Mouse (Mus musculus) spleen, postnatal 14 days (tissue): ENCODE data around the gene Fas.

Experiments used
- DNase-seq, 2 experiments: peaks; one replicate each; pipeline ENCODE4 v3.0.0; 2021 to 2022; ENCODE audit warnings: low spot score in 2 of 2

Fas gene

DNA sequence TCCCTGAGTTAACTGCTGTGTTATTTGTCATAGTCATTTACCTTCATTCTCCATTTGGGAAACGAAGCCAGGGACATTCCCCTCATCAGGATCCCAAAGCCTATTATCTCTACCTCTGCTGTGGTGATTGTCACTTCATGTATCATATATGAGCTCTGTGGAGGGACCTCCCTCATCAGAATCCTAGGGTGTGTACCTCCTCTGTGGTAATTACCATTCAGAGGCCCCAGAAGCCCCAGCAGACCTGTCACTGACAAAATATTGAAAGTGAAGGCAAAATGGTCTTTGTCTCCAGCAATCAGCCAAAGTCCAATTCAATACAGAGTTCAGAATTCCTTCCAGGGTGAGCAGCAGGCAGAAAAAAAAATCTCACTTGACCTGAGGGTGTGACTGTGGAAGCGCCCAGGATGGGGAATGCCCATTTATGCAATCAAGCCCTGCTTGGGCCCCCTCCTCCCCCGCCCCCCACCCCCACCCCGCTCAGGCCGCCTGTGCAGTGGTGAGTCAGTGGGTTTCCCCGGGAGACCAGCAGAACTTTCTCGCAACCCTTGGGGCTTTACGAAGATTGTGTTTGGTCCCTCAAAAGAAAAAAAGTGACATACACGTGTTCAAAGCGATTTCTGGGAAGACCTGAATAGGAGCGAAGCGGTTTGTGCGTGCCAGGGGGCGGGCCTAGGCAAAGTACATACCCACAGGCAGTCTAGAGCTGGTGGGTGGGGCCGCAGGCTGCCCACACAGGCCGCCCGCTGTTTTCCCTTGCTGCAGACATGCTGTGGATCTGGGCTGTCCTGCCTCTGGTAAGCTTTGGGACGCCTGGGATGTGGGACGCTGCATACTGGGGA, at the start of gene Fas:
Fas (plus strand) TSS at position 719 of the 842 bp plus-strand sequence.
- peak; percentile 31 to 40 for DNase-seq

DNA sequence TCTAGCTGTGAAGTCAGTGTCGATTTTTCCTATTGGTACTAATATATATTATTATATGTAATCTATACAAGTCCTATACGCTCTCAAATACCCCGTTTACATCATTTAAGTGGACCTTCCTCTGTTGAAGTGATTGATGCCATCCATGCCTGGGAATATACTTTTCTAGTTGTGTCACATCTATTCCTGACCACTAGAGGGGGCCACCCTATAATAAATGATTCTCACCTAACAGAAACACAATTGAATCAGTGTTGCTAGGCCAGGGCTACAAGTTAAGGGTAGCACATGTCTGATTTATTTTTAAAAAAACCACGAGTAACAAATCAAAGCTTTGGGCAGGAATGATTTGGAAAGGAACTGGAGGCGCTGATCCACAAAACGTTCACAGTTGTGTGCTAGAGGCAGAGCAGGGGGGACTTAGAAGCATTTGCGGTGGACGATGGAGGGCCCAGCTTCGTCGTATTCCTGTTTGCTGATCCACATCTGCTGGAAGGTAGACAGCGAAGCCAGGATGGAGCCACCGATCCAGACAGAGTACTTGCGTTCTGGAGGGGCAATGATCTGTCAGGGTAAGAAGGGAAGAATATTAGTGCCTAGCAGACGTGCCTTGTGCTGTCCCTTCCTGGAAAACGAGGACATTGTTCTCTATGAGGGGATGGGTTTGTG, 49.1 kb upstream of the Fas start:
- DNase-seq = no peak

DNA sequence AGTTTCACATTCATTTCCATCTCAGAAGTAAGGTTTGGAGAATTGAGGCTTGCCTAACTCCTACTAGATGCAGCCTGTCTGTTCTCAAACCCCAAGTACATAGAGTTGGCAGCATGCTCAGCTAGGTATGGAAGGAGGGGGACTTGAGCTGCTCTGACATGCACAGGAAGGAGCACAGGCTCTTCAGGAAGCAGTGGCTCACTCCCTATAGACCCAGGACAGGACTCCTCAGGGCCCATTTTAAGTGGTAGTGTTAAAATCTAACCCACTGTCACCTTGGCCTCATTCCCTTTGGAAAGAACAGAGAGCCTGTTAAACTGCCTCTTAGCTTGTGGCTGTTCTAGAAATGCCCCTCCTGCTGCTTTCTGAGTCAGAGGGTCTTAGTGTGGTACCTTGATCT, 47.5 kb upstream of the Fas start:
- DNase-seq = no peak

DNA sequence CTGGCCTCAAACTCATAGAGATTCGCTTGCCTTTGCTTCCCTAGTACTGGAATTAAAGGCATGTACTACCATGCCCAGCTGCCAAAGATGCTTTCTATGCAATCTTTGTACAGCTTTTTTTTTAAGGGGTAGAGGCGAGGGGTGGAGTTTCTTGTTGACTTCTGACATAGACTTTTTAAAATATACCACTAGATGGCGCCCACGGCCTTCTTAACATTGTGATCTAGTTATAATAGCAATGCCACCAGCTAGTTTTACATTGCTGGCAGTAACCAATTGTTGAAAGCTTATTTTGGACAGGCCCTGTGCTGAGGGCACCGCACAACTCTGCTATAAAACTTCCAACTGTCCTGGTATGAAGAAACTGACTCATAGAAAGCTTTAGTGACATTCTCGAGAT, 46.4 kb upstream of the Fas start:
- DNase-seq = peak in 1 of 2 experiments; percentile 31

DNA sequence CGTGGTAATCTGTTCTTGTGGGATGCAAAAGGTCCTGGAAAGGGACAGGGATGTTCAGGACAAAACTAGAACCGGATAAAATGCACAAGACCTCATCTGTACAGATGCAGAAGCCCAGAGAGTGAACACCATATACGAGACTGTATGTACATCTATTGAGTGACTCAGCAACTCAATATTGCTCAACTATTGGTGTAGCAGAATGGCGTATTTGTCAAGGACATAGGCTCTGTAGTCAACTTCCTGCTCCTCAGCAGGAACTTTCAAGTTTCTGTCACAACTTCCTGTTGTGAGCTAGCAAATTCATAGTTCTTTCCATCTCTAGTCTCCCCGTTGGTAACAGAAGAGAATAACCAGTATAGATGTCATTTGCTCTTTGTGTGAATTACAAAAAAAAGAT, 41.9 kb upstream of the Fas start:
- no peak for DNase-seq

DNA sequence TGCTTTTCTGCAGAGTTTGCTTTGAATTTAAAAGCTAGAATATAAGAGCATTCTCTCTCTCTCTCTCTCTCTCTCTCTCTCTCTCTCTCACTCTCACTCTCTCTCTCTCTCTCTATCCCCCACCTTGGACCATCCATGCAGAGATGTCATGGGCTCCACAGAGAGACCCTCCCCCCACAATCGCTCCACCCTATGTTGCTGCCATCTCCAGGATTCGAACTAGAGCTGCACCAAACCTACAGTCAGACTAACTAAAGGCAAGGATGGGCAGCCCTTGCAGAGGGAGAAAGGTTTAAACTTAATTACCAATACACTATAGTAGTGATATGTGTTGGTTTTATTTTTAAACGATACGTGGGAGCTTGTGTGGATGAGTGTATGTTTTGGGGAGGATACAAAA, 39.8 kb upstream of the Fas start:
- DNase-seq = no peak

DNA sequence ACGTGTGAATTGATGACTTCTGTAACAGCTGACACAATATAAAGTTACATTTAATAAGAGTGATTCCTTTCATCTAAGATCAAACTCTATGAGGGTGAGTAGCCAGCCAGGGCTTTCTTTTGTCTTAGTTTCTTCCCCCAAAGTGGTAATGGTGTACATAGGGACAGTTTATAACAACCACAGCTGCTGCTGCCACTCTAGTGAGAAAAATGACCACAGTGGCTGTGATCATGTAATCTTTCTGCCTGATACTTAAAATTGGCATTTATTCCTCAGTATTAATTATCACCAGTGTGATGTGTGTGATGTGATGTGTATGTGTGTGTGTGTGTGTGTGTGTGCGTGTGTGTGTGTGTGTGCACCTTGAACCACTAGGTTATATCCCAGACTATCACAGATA, 38.6 kb upstream of the Fas start:
- no peak for DNase-seq

DNA sequence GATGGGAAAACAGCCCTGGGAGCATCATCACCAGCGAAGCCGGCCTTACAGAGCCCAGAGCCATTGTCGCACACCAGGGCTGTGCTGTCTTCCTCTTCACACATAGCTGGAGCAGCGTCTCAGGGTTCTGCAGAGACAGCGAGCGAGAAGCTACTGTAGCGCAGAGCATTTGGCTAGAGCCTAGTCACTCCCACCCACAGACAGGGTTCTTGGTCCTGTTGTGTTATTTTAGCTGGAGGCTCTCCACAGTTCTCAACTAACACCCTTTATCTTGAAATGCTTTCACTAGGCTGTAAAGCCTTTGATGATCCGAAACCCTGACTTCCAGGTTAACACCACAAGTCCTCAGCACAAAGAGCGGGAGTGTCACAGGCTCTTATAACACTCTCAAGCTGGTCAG, 38.0 kb upstream of the Fas start:
- no peak for DNase-seq

DNA sequence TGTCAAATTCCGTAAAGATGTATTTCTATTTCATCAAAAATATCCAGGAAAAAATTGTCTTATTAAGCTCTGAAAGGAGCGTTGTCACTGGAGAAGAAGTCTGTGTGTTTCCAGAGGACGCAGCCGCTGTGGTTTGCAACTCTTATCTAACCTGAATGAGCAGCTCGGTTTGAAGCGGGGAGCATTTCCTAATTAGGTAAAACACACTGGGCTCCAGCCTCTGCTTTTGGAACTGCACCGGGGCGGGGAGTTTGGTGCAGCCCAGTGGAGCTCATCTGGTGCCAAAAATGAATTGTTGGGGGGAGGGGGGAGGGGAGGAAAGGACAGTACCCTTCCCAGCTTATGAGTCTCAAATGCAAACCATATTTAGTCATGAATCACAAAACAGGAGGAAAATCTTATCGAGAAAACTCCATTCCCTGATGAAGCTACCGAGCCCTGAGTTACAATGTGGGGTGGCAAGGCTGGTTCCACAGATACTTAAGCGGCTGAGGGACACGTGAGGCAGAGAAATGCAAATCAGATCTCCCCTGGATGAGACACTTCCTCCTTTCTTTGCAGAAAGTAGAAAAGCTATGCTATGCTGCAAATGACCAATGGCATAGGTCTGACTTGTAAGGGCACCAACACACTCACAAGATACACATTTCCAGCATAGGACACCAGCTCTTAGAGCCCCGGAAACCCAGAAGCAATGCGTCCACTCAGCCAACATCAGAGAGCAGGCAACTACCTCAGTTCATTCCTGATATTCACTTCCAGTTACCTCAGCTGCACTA, 36.2 kb upstream of the Fas start:
- DNase-seq = peak in 1 of 2 experiments; percentile 16

DNA sequence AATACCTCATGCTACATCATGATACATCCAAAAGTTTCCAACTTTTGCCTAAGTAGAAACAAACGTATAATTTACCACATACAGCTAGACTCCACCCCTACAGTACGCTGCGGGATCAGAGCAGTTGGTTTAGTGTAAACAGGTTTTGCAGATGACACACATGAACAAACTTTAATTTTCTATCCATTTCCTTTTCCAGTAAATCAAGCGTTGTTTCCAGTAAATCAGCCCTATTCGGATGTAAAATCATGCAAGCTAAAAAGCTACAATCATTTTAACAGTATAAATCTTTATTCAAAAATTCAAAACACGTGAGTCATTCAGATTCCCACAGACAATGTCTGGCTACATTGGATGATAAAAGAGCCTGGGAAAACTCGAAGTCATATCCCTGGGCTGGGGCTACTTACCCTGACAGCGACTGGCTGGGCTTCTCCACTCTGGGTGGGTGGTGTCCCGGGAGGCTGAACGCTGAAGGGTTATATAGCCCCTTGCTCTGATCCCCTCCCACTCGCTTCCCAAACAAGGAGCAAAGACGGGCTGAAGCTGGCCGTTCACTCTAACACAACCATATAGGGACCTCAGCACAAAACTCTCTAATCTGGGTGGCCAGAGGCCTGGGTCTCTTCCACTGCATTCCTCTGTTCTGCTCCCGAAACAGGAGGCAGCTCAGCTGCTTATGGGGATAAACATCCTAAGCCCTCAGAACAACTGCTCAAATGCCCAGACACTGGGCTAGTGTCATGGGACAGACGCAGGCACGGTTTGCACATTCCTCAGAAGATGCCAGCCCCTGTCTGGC, 35.4 kb upstream of the Fas start, which contains the start of gene Acta2:
Acta2 (minus strand) TSS at position 711 of the 802 bp plus-strand sequence.
- DNase-seq = no peak

DNA sequence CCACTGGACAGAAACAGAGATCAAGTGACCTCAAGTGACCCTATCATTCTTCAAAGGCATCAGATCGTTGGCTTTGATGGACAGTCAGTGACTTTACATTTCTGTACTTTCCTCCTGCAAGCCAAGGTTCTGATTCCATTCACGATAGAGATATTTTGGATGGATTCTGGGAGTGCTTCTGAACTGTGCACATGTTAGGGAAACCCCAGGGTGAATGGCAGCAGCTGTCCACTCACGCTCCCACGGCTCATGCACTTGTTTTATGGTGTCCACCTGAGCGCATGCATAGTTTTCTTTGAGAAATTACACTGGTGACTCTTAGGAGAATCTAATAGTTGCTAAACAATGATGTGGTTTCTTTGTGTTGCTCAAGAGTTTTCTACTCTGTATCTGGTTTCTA, 34.3 kb upstream of the Fas start:
- DNase-seq = no peak

DNA sequence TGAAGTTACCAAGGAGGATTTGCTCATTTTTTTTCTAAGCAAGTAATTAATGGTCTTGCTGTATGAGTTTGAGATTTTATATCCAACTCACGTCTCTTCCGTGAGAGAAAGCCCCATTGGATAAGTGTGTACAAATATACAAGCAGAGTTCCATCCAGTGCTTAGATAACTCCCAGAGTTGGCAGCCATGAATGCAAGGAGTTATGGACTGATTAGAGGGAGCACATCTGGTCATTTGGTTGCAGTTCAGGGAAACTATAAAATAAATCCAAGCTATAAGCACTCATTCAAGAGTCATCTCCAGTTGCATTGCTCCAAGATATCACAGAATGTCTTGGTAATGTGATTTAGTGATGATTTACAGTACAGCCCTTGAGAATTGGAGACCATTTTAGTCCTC, 33.5 kb upstream of the Fas start:
- no peak for DNase-seq

DNA sequence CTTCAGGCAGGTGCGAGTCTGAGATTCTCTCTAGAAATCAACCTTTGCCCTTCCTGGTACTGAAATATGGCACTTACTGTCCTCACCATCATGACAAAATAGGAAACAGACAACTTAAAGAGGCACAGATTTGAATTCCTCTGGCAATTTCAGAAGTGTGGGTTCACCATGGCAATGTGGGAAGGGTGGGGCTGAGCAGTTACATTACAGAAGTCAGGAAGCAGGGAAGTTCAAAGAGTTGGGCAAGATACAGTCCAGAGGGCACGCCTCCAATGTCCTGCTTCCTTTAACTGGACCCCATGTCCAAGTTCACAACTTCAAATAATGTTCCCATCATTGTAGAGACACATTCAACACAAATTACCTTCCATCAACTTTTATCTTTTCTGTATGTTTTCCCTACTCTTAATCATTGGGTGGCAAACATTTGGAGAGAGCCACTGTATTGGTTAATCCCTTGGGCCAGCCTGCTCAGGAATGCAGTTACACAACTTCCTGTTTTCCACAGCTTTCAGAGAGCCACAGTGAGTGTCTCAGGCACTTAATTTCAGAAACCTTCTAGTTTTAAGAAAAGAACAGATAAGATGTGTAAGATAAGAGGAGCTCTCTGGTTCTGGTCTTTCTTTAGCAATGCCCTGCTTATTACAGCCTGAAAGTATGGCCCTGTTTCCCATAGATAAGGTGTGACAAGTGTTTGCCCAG, 28.0 kb upstream of the Fas start:
- DNase-seq = no peak

DNA sequence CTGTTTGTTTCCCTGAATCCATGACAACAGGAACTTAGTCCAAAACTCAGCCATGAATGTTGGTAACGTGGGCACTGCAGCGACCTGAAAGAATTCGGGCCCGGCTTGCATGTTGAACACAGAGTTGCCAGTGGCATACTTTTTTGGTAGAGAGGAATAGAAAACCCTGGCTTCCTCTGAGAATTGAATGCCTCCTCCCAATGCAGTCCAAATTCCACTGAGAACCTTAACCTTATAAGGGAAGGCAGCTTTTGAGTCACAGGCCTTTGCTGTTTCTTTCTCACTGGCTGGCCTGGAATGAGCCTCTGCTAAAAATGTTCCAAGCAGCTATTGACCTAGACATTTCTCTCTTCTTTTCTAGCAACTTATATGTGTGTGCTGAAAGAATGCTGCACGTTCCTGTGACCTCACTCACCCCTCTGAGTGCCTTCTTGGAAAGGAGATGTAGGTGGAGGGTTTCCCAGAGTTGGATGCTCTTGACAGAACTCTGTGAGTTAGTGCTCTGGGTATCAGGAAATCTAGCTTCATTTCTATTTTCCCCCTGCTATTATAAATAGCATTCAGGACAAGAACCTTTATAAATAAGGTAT, 24.8 kb upstream of the Fas start:
- no peak for DNase-seq

DNA sequence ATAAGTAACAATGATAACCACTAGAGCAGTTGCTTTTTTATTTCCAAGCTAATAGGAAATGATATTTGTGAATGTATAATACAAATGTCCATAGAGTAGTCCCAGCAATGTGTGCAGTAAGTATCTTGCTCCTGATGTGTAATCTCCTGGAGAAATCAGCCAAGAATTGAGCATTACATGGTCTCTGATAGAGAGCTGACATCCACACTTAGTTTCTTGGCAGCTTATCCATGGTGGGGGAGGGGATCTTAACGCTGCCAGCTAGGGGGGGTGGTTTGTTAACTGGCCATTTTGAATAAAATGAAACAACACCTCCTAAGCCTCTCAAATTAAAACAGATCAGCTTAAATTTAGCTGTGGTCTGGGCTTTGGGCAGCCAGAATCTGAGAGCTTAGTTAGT, 21.5 kb upstream of the Fas start:
- no peak for DNase-seq

DNA sequence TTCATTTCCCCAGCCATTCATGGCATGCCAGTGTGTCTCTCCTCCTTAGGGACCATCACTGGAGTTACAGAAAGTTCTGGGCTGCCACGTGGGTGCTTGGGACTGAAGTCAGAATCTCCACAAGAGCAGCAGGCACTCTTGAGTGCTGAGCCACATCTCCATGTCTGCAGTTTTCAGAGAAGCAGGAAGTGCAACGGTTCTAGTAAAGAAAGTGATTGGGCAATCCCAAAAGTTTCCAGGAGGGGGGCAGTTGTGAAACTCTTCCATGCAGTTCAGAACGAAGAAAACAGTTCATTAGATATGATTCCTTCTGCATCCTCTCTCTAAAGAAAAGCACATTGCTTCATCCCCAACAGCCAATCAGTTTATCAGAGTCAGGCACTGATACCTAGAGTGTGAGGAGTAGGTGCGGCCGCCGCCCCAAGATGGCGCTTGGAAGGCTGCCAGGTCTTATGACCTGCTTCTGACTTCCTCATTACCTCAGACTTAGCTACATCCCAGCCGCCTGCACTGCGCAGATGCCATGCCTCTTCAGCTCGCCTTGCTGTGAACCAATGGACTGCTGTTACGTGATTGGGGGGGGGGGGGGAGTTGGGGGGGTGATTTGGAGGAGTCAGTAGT, 20.2 kb upstream of the Fas start:
- peak in 1 of 2 experiments; percentile 16 for DNase-seq

DNA sequence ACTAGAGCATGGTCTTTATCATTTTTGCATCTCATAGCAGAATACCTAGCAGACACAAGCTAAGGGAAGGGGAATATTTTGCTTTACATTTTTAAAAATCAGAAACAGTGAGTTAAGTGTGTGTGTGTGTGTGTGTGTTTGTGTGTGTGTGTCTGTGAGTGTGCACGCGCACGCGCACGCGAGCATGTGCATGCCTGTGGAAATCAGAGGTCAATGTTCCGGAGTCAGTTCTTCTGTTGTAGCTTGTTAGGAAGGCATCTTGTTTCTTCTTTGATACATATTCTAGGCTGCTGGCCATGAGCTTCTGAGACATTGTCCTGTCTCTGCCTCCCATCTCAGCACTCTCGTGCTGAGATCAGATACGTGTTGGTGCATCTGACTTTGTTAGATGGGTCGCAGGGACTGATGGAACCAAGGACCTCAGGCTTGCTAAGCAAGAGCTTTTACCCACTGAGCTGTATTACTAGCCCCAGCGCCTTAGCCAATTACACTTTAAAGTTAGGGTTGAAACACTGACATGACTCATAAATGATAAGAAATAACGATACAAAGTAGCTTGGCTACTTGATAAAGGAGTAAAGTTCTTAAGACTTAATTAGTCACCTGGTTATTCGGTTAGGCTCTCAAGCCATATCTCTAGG, 19.5 kb upstream of the Fas start:
- no peak for DNase-seq

DNA sequence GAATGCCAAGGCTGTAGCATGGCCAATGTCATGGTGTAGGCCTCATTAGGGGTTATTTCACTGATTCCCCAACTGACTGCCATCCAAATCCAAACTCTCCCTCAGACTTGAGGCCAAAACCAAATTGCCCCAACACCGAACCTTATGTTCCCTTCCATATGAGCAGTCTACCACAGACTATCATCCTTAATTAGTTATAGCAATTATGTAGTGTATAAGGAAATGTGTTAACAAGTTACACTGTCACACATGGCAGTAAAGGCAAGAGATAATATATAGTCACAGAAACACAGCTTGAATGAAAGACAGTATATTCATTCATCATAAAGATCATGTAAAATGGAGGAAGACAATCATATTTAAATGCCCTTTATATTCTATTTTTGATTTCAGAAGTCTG, 17.4 kb upstream of the Fas start:
- DNase-seq = no peak

DNA sequence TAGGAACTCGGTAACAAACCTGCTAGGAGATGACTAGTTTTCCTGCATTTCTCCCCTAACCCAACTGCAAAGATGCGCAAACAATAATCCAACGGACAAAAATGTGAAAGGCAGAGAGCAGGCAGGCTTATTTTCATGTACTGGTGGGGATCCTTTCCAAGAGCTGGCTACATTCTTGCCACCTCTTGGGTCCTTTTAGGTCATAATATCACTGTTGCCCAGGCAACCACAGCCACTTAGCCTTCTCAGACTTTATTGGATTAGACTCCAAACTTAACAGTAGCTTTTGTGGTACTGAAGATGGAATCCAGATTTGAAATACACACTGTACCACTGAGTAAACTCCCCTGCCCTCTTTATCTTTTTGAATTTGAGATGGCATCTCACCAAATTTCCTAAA, 12.4 kb upstream of the Fas start:
- no peak for DNase-seq

DNA sequence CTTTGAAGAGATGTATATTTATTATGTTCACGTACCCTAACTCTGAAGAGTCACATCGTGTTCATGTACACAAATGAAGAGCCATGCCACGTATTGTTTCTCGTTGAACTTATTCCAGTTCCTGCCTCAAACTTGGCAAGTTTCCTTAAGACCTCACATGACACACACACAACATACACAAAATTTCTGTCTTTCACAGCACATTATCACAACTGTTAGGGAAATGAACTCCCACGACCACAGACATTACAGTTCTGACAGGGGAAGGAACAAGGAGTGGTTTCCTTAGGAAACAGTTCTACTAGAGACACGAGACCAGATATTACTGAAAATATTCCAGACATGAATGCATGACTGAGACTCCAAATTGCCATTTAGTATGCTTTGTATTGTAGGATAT, 6.9 kb upstream of the Fas start:
- no peak for DNase-seq
